Mouse (Mus musculus) midbrain, embryonic 12.5 days (tissue): Measurements from ENCODE around the gene Cnga4. TPM values are rescaled to one million over a fixed set of nuclear protein-coding genes. Genes with fewer than 3 reads are reported as not detected.
"Not testable (repeated sequence)": the region's sequence is repeated elsewhere in the genome, so short reads cannot be mapped to it uniquely, and the experiment has no call there.

Experiments
- ATAC-seq: fragments of 200-750 bp; cut with Nextera tagmentation; 2 replicates; pipeline ENCODE4 v1.8.0; 2017; ENCODE audit warnings: low read depth, moderate TSS enrichment, moderate library complexity; ENCODE audit not compliant: low FRiP score
- H3K27ac ChIP-seq: fragments of 300-500 bp; sonication (generic); replicated peaks from 2 replicates; pipeline ENCODE4 v1.5.1; 2016; ENCODE audit warnings: mild to moderate bottlenecking
- H3K27me3 ChIP-seq: fragments of 300-500 bp; sonication (generic); 2 replicates; pipeline ENCODE4 v1.6.1; 2016; ENCODE audit warnings: mild to moderate bottlenecking
- H3K36me3 ChIP-seq: fragments of 300-500 bp; sonication (generic); 2 replicates; pipeline ENCODE4 v1.6.1; 2016
- H3K4me1 ChIP-seq: fragments of 300-500 bp; sonication (generic); 2 replicates; pipeline ENCODE4 v1.6.1; 2016
- H3K4me2 ChIP-seq: fragments of 300-500 bp; sonication (generic); replicated peaks from 2 replicates; pipeline ENCODE4 v1.6.1; 2016; ENCODE audit warnings: mild to moderate bottlenecking, moderate library complexity
- H3K4me3 ChIP-seq: fragments of 300-500 bp; sonication (generic); 2 replicates; pipeline ENCODE4 v1.5.1; 2016; ENCODE audit warnings: mild to moderate bottlenecking
- H3K9ac ChIP-seq: fragments of 300-500 bp; sonication (generic); replicated peaks from 2 replicates; pipeline ENCODE4 v1.6.1; 2016; ENCODE audit warnings: mild to moderate bottlenecking, moderate library complexity
- H3K9me3 ChIP-seq: fragments of 300-500 bp; sonication (generic); 2 replicates; pipeline ENCODE4 v1.6.1; 2016; ENCODE audit warnings: mild to moderate bottlenecking
- WGBS: fragments of 180-500 bp; shearing (Covaris S2); methylation state at CpG from one replicate; pipeline ENCODE4 v1.1.7; 2016; 5-methylcytosine and 5-hydroxymethylcytosine counted together
- polyA plus RNA-seq: library from polyadenylated mRNA; unstranded; fragments of >200 nt; fragmentation: Nextera tagmentation; extraction: Ambion mirVana; gene quantifications from 2 replicates; pipeline ENCODE4 v1.2.1, GENCODE M21; 2016

Cnga4 gene
- polyA plus RNA-seq, 1 experiment from 2014 or later: 0.17 TPM

DNA sequence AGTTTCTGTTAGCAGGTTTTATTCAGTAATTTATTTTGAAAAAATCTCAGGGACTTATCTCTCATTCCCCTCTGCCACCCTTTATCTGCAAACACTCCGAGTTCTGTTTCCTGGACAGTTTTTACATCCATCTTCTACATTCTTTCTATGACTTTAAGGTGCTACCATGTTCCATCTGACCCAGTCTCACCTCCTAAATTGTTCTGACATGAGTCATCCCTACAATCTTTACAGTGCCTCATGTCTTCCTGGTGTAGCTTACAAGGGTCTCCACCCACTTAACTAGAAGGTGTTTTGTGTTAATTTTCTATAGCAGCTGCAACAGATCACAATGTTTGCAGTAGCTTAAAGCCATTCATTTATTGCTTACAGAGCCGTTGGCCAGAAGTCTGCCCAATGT is 16.5 kb downstream of the Cnga4 start:
- H3K27ac ChIP-seq: no peak overlapping the region
- peaks cover 6% of the 10 kb centered on the region for H3K4me1 ChIP-seq
- no peak overlapping the region for H3K9ac ChIP-seq
- peaks cover 25% of the 10 kb centered on the region for H3K27me3 ChIP-seq
- no peaks in the 10 kb centered on the region for H3K36me3 ChIP-seq
- no peak for ATAC-seq
- 80% methylated on average over 2 of the region's 2 CpGs for WGBS
- H3K4me3 ChIP-seq: no peak overlapping the region
- no peak overlapping the region for H3K4me2 ChIP-seq
- no peaks in the 10 kb centered on the region for H3K9me3 ChIP-seq

DNA sequence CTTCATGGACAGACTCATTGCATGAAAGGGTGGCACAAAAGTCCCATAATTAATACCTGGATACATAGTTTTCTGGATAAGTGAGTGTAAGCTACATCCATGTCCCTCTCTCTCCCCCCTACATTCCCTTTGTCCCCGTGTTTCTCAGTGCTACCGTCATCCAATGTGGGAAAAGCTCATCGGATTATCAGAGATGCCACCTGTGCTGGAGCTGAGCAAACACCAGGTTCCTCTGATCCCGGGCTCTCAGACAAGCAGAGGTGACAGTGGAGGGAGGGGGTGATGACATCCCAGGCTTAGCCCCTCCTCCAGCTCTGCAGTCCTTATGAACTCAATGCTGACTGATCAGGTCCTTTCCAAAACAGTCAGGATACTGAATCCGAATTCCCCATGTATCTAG is 20.0 kb downstream of the Cnga4 start:
- H3K9me3 ChIP-seq: no peaks in the 10 kb centered on the region
- peaks cover 6% of the 10 kb centered on the region for H3K4me1 ChIP-seq
- no peak overlapping the region for H3K4me3 ChIP-seq
- no peak for ATAC-seq
- 37% methylated on average over 5 of the region's 5 CpGs for WGBS
- peaks cover 40% of the 10 kb centered on the region for H3K27me3 ChIP-seq
- H3K9ac ChIP-seq: no peak overlapping the region
- H3K36me3 ChIP-seq: no peaks in the 10 kb centered on the region
- H3K4me2 ChIP-seq: no peak overlapping the region
- H3K27ac ChIP-seq: no peak overlapping the region

DNA sequence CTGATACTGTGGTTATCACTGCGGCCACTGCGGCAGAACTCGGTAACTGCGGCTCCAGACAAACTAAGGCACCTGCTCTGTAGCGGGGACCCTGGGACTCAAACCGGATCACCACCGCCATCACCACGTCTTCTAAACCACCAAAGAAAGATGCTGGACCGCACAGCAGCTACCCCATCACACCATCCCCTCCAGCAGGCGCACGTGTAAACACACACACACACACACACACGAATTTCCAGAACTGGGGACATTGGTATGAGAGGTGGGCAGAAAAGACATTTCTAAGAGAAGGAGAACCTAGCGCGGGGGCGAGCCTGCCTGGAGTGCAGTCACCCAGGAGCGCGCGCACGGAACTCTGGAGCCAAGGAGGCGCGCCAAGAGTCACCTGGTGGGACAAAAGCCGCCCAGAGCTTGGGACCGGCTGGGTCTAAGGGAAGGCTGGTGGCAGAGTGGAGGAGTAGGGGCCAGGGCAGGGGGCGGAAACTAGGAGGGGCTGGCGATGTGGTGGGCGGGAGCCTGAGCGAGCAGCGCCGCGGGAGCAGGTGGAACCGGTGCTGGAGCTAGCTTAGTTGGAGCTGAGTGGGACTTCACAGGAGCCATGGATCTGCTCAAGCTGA is 21.2 kb downstream of the Cnga4 start, which contains the start of gene Cckbr:
TSS of gene Cckbr (plus strand) at position 308 of the 620 bp plus-strand sequence.
- Histone ChIP-seq H3K4me2 (peak within 1 kb of the TSS; percentile 77), H3K27ac (no peak within 1 kb of the TSS), H3K4me1 (peaks cover 6% of the 10 kb centered on the region), H3K36me3 (no peaks in the 10 kb centered on the region), H3K4me3 (peak within 1 kb of the TSS; percentile 45), H3K9ac (peak within 1 kb of the TSS; percentile 45), H3K9me3 (no peaks in the 10 kb centered on the region), H3K27me3 (peaks cover 43% of the 10 kb centered on the region)
- WGBS: under 1% methylated on average over 31 of the region's 31 CpGs
- ATAC-seq: peak; percentile 87

DNA sequence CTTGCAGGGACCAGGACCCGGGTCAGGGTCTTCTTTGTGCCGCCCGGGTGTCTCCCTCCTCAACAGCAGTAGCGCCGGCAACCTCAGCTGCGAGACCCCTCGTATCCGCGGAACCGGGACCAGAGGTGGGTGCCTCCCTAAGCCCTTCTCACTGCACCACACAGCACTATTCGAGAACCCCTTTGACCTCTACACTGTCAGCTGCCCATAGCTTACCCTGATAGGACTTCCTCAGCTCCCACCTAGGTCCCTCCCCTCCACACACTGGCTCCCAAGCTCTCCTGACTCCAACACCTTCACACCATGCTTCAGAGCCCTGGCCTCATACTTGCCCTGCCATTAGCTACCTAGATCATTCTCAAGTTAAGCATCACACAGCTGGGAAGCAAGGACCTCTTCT is 21.7 kb downstream of the Cnga4 start:
- peak; percentile 81 for ATAC-seq
- H3K27ac ChIP-seq: no peak overlapping the region
- H3K4me1 ChIP-seq: peaks cover 6% of the 10 kb centered on the region
- peak overlapping the region; percentile 45 for H3K4me3 ChIP-seq
- H3K9ac ChIP-seq: peak overlapping the region; percentile 45
- no peaks in the 10 kb centered on the region for H3K36me3 ChIP-seq
- 3% methylated on average over 11 of the region's 11 CpGs for WGBS
- H3K27me3 ChIP-seq: peaks cover 44% of the 10 kb centered on the region
- H3K9me3 ChIP-seq: no peaks in the 10 kb centered on the region
- peak overlapping the region; percentile 77 for H3K4me2 ChIP-seq

DNA sequence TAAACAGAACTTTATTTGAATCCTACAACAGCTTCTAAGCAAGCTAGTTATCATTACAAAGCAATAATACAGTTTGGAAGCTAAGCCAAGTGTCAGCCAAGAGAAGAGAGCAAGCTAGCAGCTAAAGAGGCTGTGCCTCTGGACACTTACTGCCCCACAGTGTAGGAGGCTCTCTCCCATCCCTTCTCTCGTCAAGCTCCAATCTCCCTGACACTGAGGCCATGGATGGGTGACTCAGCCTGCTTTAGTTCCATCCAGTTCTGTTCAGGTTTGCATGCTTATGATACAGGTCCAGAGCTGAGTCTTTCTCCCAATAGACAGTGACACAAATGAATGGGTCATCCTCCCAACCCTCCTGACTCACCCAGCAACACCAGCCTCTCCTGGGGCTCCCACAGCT is 27.7 kb downstream of the Cnga4 start:
- H3K27ac ChIP-seq: no peak overlapping the region
- 71% methylated on average over 1 of the region's 1 CpGs for WGBS
- no peaks in the 10 kb centered on the region for H3K4me1 ChIP-seq
- no peak overlapping the region for H3K9ac ChIP-seq
- no peak overlapping the region for H3K4me2 ChIP-seq
- peaks cover 7% of the 10 kb centered on the region for H3K27me3 ChIP-seq
- ATAC-seq: no peak
- H3K4me3 ChIP-seq: no peak overlapping the region
- no peaks in the 10 kb centered on the region for H3K36me3 ChIP-seq
- H3K9me3 ChIP-seq: no peaks in the 10 kb centered on the region

DNA sequence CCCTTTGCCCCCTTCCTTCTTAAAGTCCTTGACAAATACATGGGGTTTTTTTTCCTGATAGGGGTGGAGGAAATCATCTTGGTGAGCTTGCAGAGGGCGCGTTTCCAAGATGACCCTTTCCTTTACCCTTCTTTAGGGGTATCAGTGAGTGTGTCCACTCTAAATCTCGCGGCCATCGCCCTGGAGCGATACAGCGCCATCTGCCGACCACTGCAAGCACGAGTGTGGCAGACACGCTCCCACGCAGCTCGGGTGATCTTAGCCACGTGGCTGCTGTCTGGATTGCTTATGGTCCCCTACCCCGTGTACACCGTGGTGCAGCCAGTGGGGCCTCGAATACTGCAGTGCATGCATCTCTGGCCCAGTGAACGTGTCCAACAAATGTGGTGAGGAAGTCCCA is 29.5 kb downstream of the Cnga4 start:
- ATAC-seq: no peak
- Histone ChIP-seq H3K27ac (no peak overlapping the region), H3K4me2 (no peak overlapping the region), H3K4me3 (no peak overlapping the region), H3K36me3 (no peaks in the 10 kb centered on the region), H3K4me1 (no peaks in the 10 kb centered on the region), H3K9ac (no peak overlapping the region), H3K9me3 (no peaks in the 10 kb centered on the region), H3K27me3 (peaks cover 3% of the 10 kb centered on the region; the same call in 1 of the 2 replicates)
- WGBS: 85% methylated on average over 17 of the region's 17 CpGs

DNA sequence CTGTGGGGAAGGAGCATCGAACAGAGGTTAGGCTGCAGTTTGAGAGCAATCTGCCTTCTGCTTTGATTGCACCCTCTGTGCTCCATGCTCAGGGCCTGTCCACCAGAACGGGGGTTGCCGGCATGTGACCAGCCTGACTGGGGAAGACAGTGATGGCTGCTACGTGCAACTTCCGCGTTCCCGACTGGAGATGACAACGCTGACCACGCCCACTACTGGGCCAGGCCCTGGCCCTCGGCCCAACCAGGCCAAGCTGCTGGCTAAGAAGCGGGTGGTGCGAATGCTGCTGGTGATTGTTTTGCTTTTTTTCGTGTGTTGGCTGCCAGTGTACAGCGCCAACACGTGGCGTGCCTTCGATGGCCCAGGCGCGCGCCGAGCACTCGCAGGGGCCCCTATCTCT is 30.4 kb downstream of the Cnga4 start:
- no peak overlapping the region for H3K4me2 ChIP-seq
- H3K4me1 ChIP-seq: no peaks in the 10 kb centered on the region
- no peak overlapping the region for H3K27ac ChIP-seq
- H3K4me3 ChIP-seq: no peak overlapping the region
- peaks cover 3% of the 10 kb centered on the region; the same call in 1 of the 2 replicates for H3K27me3 ChIP-seq
- no peak overlapping the region for H3K9ac ChIP-seq
- ATAC-seq: no peak
- WGBS: 82% methylated on average over 22 of the region's 22 CpGs
- no peaks in the 10 kb centered on the region for H3K36me3 ChIP-seq
- H3K9me3 ChIP-seq: no peaks in the 10 kb centered on the region

DNA sequence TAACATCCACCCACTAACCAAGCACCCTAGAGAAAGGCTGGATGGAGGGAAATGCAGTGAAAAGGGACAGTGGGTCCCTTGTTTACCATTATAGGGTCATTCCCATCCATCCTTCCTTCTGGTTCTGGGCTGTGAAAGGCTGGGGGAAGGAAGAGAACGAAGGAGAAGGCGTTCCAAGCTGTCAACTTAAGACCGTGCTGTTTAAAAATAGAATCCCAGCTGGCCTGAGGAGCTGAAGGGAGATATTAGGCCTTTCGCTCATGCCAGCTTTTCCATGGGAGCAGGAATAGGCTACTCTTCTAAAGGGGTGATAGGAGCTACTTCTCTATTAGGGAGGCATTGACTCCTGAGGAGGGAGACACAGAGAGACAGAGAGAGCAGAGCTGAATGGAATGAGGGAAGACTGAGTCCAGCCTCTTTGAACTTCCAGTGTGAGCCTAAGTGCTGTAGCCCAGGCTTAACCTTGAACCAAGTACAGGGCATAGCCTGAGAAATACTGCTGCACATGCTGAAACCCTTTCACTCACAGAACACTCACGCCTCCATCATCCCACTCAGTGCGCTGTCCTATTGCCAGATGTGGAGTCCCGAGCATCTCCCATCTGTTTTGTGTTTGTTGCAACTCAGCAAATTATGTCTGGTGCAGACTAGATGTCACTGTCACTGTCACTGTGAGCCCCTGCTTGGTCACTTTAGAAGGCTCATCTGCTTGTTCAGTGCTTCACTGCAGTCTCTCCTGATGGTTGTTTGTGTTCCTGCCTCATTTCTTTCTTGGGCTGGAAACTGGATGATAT is 33.8 kb downstream of the Cnga4 start:
- H3K9ac ChIP-seq: no peak overlapping the region
- no peaks in the 10 kb centered on the region for H3K27me3 ChIP-seq
- H3K36me3 ChIP-seq: no peaks in the 10 kb centered on the region
- no peaks in the 10 kb centered on the region for H3K4me1 ChIP-seq
- ATAC-seq: no peak
- H3K4me2 ChIP-seq: no peak overlapping the region
- H3K27ac ChIP-seq: no peak overlapping the region
- 83% methylated on average over 7 of the region's 7 CpGs for WGBS
- no peaks in the 10 kb centered on the region for H3K9me3 ChIP-seq
- no peak overlapping the region for H3K4me3 ChIP-seq

DNA sequence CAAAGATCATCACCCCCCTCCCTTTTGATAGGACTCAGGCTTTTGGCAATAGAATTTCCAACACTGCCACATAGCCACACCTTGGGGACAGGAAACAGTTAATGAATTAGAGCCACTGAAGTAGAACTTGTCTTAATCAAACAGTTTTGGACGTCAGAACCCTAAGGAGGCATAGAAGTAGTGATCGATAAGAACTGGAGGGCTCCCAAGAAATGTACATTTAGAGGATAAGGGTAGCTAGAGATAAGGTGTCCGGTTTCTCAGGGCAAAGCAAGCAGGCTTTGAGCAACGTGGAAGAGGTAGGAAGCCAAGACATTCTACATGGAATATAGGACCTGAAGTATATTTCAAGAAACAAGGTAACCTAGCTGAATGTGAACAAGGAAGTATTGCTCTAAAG is 37.1 kb downstream of the Cnga4 start:
- no peak overlapping the region for H3K9ac ChIP-seq
- no peak overlapping the region for H3K4me3 ChIP-seq
- no peak overlapping the region for H3K4me2 ChIP-seq
- no peak for ATAC-seq
- no peak overlapping the region for H3K27ac ChIP-seq
- H3K27me3 ChIP-seq: no peaks in the 10 kb centered on the region
- WGBS: 65% methylated on average over 4 of the region's 4 CpGs
- H3K4me1 ChIP-seq: no peaks in the 10 kb centered on the region
- H3K36me3 ChIP-seq: no peaks in the 10 kb centered on the region
- H3K9me3 ChIP-seq: no peaks in the 10 kb centered on the region

DNA sequence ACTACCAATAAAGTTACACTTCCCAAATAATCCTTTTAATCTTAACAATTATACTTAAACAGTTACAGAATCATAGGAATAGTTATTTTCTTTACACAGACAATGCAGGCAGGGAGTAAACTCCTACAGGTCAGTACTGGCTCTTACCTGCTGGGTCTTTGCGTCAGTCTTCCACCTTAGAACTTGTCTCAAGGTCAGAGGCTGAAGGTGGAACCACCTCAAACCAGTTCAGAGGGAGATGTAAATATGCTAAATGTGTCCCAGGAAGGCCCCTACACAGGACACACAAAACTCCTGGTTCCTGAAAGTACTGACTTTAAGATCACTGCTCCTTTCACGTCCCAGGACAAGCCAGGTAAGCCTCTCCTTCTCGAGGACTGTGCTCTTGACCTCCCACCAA is 40.7 kb downstream of the Cnga4 start:
- ATAC-seq: no peak
- H3K27me3 ChIP-seq: no peaks in the 10 kb centered on the region
- H3K9ac ChIP-seq: no peak overlapping the region
- WGBS: 82% methylated on average over 3 of the region's 3 CpGs
- H3K4me3 ChIP-seq: no peak overlapping the region
- no peaks in the 10 kb centered on the region for H3K4me1 ChIP-seq
- no peak overlapping the region for H3K27ac ChIP-seq
- no peaks in the 10 kb centered on the region for H3K36me3 ChIP-seq
- no peaks in the 10 kb centered on the region for H3K9me3 ChIP-seq
- no peak overlapping the region for H3K4me2 ChIP-seq

DNA sequence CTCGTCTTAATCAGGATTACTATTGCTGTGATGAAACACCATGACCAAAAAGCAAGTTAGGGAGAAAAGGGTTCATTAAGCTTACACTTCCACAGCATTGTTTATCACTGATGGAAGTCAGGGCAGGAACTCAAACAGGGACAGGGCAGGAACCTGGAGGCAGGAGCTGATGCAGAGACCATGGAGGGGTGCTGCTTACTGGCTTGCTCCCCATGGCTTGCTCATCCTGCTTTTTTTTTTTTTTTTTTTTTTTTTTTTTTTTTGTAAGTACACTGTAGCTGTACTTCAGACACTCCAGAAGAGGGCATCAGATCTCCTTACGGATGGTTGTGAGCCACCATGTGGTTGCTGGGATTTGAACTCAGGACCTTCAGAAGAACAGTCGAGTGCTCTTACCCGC is 49.0 kb downstream of the Cnga4 start:
- 91% methylated on average over 4 of the region's 4 CpGs for WGBS
- not testable (repeated sequence) for H3K4me1 ChIP-seq, H3K9me3 ChIP-seq, ATAC-seq, H3K36me3 ChIP-seq, H3K27me3 ChIP-seq, H3K9ac ChIP-seq, H3K27ac ChIP-seq, H3K4me3 ChIP-seq, H3K4me2 ChIP-seq
